In genomic region chr11:24341650-24342049, GRCm38 (mm10) we compare ENCODE assay signal across 16 mouse cellular contexts.
"Had no signal": no experiment of that assay in that cellular context is flagged by ENCODE, and none has a peak within 500 bp of the region (broad histone marks: within the 10 kb centered on the region; RNA-seq: fewer than 3 reads in every experiment).

No protein-coding gene starts in this region.

- H3K4me3 ChIP-seq: lung, embryonic 15.5 days; midbrain, embryonic 12.5 days; neural tube, embryonic 12.5 days; stomach, embryonic 15.5 days had no signal

- H3K4me1 ChIP-seq: lung, embryonic 15.5 days; stomach, embryonic 15.5 days had no signal

- H3K27me3 ChIP-seq: lung, embryonic 15.5 days; megakaryocyte, embryonic 14.5 days; neural tube, embryonic 12.5 days; stomach, embryonic 15.5 days had no signal

- H3K9me3 ChIP-seq: lung, embryonic 15.5 days; megakaryocyte, embryonic 14.5 days; midbrain, embryonic 12.5 days; neural tube, embryonic 12.5 days; stomach, embryonic 15.5 days had no signal

- H3K36me3 ChIP-seq: lung, embryonic 15.5 days; midbrain, embryonic 12.5 days; neural tube, embryonic 12.5 days; stomach, embryonic 15.5 days had no signal

- H3K9ac ChIP-seq: liver, postnatal 0 days; lung, embryonic 15.5 days; midbrain, embryonic 12.5 days; neural tube, embryonic 12.5 days; stomach, embryonic 15.5 days had no signal

- DNase-seq: liver, postnatal 0 days; lung, adult 2 months; lung, postnatal 14 days; lung, postnatal 36 days; midbrain, embryonic 14.5 days; right cerebral cortex, postnatal 14 days; thymus, adult 2 months; thymus, postnatal 25 days; thymus, postnatal 4 days had no signal

- H3K27ac ChIP-seq: lung, embryonic 15.5 days; macrophage; midbrain, embryonic 12.5 days; neural tube, embryonic 12.5 days; stomach, embryonic 15.5 days; stomach, postnatal 0 days had no signal
